Mouse (Mus musculus) spleen, postnatal 4 days (tissue): ENCODE measurements at regions not wholly inside any gene's neighbourhood (a gene's known extent, or its start where the extent isn't known, plus 50 kb on each side); places are given as distances from the start of the nearest gene placed in this dataset.

Experiments used
- DNase-seq, 2 experiments: peaks; one replicate each; pipeline ENCODE4 v3.0.0; 2022; ENCODE audit warnings: low spot score in 2 of 2

DNA sequence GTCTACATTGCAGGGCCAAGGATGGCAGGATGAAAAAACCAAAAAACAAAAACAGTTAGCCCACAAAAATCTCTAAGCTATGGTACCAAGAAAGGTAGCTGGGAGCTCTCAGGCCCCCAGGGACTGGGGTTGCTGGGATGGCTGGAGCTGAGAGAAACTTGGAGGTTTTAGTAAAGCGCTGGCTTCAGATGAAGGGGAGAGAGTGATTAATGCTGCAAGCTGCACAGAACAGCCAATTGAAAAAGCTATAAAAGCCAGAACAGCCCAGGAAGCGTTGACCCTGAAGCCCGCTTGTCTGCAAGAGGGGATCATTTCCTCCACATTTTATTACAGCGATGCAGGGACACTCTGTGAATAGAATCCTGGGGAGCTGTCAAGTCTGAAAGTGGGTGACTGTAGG is 157.0 kb downstream of the 4930564D02Rik start:
- no peak for DNase-seq

GRCm38 (mm10) chr3:105227551-105227950 is 160.9 kb downstream of the 4930564D02Rik start:
- no peak for DNase-seq

GRCm38 (mm10) chr3:105228401-105228800 is 161.8 kb downstream of the 4930564D02Rik start:
- DNase-seq: no peak

- no peak for DNase-seq
Measured at GRCm38 (mm10) chr3:105241048-105241447, 174.4 kb downstream of the 4930564D02Rik start.

- no peak for DNase-seq
Measured at GRCm38 (mm10) chr3:105257096-105257495, 190.5 kb downstream of the 4930564D02Rik start.

DNA sequence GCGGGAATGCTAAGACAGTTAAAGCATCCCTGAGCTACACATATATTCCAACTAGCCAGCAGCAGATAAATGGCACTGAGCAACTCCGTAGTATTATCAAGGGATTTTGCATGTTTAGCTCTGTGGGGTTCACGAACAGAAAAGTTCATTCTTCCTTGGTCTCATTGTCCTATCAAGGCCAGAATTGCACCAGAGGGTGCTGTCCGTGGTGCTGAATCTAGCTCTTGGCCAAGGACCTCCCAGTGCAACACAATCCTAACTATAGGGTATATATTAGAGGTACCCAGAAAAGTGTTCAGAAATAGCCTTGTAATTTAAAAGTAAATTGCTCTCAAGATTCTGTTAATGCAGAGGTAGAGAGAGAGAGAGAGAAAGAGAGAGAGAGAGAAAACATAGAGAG is 176.9 kb upstream of the Kcnd3 start:
- DNase-seq: no peak

DNA sequence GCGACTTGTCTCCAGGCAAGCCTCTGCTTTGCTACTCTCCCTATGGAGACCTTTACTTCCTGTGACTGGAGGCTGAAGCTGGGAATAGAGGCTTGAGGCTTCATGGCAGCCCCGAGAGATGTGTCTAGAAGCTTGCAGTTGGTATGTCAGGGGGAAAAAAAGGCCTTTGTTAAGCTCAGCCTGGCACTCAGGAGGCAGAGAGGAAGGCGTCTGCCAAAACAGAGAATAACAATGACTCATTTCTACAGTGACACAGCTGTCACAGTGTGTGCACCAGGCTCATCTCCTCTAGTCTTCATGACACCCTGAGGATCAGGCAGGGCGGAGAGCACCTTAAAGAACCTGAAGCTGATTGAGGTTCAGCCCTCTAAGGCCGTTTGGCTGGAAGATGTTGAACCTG is 171.2 kb upstream of the Kcnd3 start:
- DNase-seq: no peak

DNA sequence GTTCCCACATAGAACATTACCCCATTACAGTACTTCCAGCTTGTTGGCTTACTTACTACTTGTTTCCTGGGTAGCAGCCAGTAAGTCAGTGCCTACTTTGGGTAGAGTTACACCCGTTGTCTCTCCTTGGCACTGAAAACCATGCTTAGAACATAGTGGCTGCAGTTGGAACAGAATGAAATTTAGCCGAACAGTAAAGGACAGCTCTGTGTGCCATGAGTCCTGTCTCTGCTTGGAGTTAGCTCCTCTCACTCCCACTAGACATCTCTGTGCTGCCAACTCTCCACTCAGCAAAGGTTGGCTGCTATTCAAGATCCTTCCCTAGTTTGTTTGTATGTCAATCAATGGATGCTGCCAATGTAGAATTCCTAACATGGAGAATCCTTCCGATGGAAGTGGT is 170.4 kb upstream of the Kcnd3 start:
- no peak for DNase-seq

GRCm38 (mm10) chr3:105298273-105298672 is 153.9 kb upstream of the Kcnd3 start:
- DNase-seq: no peak

- DNase-seq: no peak
Measured at GRCm38 (mm10) chr3:105300693-105301548, 151.2 kb upstream of the Kcnd3 start.

- DNase-seq: no peak
Measured at GRCm38 (mm10) chr3:105307676-105308075, 144.5 kb upstream of the Kcnd3 start.

DNA sequence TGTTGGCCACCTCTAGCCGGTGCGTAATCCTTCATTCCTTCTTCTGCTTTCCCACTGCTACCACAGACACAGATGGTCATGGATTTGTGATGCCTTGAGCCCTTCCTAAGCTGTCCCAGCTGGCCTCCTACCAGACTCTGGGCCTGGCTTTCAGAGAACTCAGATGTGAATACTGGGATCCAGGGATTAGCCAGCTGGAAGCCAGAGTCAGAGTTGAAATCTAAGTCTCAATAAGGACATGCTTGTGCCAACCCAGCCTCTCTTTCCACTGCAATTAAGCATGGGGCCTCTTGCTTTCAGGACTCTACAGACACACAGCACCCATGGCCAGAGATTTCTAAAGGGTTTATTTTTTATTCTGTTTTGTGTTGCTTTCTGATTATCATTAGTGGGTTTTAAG is 143.1 kb upstream of the Kcnd3 start:
- DNase-seq: no peak

DNA sequence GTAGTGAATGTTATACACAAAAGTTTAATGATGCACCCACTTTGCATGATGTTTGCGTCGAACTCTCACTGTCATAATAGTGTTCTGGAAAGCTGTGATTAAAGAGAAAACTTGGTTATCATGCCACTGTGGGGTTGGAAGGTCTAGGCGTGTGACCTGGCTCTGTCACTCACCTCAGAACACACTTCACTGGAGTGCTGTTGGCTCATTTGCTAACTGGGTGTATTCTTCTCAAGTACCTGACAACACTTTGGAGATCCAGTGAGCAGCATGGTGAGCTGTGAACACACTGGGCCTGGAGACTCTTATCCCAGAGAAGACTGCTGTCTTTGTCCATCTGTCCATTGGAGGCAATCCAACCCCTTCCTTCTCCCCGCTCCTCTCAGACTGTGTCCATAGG is 98.9 kb upstream of the Kcnd3 start:
- no peak for DNase-seq

DNA sequence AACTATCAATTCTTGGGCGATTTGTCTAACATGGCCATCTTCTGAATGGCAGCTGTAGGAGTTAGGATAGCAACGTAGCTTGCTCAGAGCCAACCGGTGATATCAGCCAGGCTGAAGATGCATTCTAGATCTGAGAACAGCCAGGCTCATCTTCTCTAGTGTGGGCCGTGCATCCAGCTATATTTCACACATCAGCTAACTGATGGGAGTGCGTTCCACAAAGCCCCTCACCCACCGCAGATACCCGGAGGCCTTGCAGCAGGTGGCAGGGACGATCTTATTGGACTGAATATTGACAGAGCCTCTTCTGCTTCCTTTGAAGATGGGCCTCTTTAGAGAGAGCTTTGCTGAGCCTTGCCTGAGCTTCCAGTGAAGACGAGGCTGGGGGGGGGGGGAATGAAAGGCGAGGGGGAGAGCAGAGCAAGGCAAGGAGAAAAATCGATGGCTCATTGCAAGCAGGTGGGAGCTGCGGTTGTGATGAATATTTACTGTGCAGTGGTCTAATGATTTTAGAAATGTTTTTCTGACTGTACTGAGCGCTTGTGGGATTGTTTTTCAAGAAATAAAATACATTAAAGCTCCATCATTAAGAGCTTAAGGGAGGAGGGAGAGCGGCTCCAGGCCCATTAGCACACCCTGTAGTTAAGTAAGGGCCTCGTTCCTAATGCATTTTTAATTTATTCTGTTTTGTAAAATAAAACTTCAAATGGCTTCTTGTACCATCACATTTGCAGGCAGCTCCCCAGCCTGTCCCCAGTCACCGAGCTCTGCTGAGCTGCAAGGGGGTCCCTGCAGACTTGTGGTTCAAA is 97.8 kb upstream of the Kcnd3 start:
- DNase-seq: no peak

DNA sequence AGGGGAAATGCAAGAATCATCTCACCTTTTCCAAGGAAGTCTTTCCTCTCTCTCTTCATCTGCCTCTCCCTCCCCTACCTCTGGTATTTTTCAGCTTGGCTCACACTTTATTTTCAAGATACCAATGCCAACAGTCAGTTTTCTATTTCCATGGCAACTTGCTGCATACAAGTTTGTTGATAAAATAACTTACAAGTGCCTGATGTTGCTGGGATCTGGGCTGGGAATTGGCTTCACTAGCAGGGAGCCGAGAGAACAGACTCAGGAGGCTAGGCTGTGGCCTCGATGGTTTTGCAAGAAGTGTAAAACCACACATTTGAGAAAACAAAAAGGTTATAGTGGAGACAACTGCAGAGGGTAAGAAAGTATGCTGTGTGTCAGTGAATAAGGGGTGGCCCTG is 94.6 kb upstream of the Kcnd3 start:
- DNase-seq: no peak

GRCm38 (mm10) chr3:105359636-105360035 is 92.5 kb upstream of the Kcnd3 start:
- no peak for DNase-seq

DNA sequence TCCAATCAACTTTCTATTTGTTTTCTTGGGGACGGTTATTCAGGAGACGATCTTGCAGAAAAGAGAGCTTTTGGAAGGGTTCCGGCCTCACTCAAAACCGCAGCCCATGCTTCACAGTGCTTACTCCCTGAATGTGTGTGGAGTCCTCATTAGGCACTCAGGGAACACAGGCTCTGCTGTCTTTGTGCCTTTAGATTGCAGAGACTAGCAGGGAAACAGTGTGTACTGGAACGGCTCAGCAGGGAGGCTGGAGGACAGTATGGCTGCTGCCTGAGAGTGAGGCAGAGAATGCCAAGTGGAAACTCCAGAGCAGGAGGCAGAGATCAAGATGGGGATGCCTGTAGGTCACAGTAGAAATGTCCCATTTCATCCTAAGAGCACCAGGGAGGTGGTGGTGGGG is 87.4 kb upstream of the Kcnd3 start:
- no peak for DNase-seq

DNA sequence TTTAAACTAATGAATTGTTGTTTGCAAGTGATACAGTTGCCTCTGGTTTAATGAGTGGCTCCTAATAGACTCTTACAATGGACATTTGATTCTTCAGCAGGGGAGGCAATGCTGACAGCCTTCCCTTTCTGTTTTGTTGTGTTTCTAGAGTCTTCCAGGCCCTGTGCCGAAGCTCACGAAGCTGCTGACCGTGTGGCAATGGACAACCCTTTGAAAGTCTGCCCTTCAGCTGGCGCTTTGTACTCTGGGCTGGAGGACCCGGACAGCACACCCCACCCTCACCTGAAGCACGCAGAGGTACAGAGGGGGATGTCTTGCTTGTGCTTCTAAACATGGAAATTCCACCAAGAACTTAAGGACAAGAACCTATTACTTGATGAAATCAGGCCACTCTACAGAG is 85.3 kb upstream of the Kcnd3 start:
- DNase-seq: no peak

- no peak for DNase-seq
Measured at GRCm38 (mm10) chr3:105367972-105368371, 84.2 kb upstream of the Kcnd3 start.

GRCm38 (mm10) chr3:105372371-105372828 is 79.7 kb upstream of the Kcnd3 start:
- no peak for DNase-seq

DNA sequence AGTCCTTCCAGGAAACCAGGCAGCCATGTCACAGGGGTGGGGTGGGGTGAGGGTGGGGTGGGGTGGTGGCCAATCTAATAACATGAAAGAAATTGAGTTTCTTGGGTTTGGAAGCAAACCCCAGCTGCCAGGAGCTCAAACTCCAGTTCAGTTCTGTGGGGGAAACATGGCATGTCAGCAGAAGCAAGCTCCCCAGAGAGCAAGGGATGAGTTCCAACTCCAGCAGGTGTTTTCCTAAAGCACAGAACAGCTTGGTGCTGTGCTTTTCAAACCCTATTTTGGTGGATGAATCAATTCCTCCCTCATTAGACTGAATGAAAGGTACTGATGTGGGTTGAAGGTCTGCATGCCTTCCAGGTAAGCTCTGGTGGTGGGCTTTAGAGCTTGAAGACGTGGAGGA is 77.8 kb upstream of the Kcnd3 start:
- DNase-seq: no peak

DNA sequence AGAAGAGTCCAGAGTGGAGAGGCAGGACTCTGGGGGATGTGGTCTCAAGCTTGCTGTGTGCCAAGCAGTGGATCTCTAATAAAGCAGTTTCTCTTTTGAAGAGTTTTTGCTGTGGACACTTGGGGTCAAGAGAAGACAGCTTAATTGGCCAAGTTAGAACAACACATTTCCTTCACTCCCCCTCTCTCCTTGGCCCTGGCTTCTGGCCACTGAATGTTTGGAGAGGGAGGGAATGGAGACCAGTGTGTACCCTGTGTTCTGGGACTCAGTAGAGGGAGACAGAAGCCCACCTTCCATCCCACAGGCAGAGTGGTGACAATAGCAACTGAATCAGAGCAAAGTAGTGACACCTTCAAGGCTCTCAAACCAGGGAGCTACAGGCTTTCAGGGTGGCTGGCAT is 77.3 kb upstream of the Kcnd3 start:
- DNase-seq: no peak

GRCm38 (mm10) chr3:105375383-105375782 is 76.7 kb upstream of the Kcnd3 start:
- DNase-seq: no peak
